Mouse (Mus musculus) c-Kit-negative CD71-positive TER-119-positive erythroid progenitor cells, embryonic 14.5 days (primary cell): ENCODE measurements around the gene Vamp1.

Source experiments
- DNase-seq: peaks from one replicate; pipeline ENCODE4 v3.0.0-alpha.2; 2013; ENCODE audit warnings: low read depth, low spot score

The Vamp1 gene

DNA sequence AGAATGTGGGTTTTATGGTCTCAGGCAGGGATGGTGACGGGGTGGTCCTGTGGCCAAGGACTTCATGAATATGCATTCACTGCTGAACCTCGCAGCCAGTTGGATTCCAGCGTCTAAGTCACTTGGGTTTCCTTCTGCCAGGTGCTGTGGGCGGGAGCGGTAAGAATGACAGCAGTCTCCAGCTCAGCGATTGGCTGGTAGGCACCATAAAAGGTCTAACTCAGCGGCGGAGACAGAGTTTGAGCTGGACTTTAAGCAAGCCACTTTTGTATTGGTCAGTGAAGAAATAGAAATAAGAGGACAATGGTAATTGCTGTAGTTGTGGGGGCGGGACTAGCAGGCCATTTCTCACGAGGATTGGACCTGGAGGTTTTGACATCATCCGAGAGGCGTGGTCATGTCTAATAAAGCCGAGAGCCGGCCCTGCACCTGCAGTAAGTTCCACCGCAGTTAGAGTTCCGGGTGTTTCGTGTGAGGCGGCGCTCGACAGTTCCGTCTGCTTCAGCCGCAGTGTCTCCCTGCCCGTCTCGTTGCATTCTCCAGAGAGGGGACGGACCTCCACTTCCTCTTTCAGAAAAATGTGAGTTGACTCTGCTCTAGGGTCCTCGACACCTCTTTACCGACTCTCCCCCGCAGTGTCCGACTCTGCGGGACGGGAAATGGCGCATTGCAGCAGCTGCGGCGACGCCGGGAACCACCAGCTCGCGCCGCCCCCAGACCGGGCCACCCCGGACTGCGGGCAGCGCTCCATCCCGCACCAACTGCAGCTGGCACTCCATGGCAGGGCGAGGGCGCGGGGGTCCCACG is at the start of gene Vamp1:
Gene Vamp1 (plus strand): TSS at position 404 of the 807 bp plus-strand sequence.
- DNase-seq, result peak; percentile 89

GRCm38 (mm10) chr6:125166051-125166751 is 49.1 kb upstream of the Vamp1 start, which contains the start of gene Gapdh:
Gene Gapdh (minus strand): TSS chr6:125166467.
- DNase-seq, result no peak

- no peak for DNase-seq
Observed at GRCm38 (mm10) chr6:125166861-125167650, 48.3 kb upstream of the Vamp1 start.

- no peak for DNase-seq
Observed at GRCm38 (mm10) chr6:125168086-125168485, 47.3 kb upstream of the Vamp1 start.

DNA sequence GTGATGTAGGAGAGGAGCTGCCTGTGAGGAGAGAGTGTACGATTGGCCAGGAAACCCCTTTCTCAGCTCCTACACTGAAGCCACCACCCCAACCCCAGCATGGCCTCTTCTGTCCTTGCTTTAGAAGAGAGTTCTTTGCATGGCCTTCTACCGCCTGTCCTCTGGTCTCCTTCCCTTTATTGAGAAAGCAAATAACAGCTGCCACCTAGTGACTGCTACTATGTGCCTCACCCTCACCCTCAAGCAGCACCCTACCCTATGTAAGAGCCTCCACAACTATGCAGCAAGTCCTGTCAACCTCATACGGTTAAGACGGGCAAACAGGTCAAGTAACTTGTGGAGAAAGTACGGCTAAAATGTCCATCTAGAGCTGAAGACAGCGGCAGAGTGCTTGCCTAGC is 45.2 kb upstream of the Vamp1 start:
- no peak for DNase-seq

GRCm38 (mm10) chr6:125172474-125172873 is 42.9 kb upstream of the Vamp1 start:
- DNase-seq, result no peak

DNA sequence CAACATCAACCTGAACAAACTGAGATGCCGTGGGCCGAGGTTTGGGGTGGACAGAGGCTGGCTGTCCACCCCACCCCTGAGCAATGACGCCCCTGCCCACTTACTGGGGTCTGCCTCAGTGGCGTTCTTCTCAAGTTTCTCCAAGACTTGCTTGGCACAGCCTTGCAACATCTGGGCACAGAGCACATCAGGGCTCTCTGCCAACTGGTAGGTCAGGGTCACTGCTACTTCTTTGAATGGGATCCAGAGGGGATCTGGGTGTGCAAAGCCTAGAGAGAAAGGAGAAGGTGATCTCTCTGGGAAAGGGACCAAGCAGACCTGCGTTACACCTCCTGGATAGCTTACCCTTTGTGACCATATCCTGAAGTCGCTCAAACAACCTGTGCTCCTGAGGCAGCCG is 42.1 kb upstream of the Vamp1 start:
- no peak for DNase-seq

DNA sequence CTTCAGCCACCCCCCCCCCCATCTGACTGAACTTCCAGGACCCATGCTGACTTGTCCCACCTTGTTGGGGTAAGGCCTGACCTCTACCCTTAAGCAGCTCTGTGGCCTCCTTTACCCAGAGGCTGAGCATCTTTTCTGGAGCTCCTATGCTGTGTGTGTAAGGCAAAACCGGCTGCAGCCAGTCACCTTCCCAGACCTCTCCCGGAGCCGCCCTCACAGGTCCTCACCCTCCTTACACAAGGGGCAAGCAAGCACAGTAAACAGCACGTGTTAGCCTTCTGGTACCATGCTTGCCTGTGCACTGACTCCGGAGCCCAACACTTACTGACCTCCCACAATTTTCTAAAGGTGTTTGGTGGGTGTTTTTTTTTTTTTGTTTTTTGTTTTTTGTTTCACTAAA is 39.9 kb upstream of the Vamp1 start:
- DNase-seq, result no peak

DNA sequence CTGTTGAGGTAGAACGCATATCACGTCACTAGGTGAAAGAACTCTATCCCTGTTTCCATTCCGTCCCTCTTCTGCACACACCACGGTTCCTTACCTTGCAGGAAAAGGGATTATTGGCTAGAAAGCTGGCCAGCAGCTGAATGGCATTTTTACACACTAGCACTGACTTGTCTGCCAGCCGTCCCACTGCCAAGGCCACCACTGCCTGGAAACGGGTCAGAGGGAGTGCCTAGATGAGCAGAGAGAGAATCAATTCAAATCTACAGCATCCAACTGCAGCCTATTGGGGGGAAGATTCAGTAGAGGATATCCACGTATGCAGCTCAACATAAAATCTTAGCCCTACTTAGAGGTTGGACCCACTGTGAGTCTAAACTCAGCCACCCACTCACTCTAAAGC is 35.8 kb upstream of the Vamp1 start:
- DNase-seq, result no peak

DNA sequence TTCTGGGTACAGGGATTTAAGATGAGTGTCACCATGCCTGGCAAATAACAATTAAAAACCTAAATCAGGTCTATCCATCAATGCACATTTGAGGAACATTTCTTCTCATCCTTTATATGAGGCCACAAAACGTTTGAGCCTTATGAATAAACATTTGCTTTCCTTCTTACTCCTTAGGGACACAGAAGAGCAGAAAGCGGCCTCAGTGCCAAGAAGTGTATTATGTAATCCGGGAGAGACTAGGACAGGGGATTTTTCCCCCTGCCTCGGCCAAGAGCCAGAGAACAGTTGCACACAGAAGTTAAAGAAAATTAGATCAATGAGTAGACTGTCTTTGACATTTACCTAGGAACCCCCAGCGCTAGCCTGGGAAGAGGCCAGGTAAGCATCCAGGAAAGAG is 33.2 kb upstream of the Vamp1 start:
- no peak for DNase-seq

DNA sequence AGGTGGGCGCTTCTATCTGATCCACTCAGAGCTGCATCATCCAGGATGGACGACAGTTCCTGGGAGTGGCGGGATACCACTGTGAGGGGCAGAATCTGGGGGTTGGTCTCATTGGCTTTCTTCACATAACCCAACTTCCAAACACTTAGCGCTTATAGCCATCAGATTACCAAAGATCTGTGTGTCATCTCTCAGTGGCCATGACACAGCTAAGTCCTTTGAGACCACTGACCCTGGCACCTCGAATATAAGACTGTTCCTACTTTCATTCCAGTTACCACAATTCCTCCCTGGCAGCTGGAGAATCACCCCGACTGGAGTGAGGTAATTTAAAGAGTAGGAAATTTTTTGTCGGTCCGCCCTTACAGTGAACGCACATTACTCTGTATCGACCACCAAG is 29.1 kb upstream of the Vamp1 start:
- DNase-seq, result no peak

DNA sequence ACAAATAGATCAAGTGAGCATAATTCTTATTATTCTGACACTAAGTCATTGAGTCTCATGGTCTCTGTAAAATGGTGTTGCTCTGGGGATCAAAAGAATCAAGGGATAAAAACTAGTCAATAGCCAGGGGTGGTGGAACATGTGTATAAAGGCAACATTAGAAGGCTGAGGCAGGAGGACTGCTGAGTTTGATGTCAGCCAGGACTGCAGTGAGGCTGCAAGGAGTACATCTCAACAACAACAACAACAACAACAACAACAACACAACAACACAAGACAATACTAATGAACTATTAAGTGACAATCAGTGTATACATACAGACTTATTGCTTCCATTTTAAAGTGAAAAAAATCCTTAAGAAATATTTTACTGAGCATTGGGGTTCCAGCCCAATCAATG is 24.5 kb upstream of the Vamp1 start:
- no peak for DNase-seq

DNA sequence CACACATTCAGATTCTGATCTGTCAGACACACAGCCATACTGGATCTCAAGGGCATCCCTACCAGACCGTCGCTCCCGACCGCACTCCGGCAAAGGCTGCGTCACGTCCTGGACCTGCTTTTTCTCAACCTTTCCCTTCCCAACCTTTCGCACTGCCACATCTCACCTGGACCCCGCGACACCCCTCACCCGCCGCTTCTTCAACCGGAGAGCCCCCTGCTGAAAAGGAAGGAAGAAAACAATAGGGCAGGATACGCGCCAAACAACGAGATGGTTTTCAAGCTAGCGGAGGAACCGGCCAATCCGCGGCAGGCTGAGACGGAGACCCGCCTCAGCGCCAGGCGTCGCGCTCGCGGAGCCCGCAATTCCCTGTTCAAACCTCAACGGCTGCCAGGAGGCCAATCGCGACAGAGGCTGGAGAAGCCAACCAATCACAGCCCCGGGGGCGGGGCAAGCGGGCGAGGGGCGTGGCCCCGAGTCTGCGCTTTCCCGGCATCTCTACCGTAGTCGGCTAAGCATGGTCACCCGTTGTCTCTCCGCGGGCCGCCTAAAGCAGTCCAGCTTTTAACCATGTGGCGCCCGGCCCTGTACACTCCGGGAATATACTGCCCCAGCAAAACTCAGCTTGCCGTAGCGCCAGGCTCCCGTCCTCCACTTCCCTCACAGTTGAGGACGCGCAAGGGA is 23.9 kb upstream of the Vamp1 start, which contains the start of the genes Ncapd2 and Mrpl51:
Gene Ncapd2 (minus strand): TSS at position 370 of the 684 bp plus-strand sequence.
Gene Mrpl51 (plus strand): TSS at position 470 of the 684 bp plus-strand sequence.
- DNase-seq, result peak; percentile 95

DNA sequence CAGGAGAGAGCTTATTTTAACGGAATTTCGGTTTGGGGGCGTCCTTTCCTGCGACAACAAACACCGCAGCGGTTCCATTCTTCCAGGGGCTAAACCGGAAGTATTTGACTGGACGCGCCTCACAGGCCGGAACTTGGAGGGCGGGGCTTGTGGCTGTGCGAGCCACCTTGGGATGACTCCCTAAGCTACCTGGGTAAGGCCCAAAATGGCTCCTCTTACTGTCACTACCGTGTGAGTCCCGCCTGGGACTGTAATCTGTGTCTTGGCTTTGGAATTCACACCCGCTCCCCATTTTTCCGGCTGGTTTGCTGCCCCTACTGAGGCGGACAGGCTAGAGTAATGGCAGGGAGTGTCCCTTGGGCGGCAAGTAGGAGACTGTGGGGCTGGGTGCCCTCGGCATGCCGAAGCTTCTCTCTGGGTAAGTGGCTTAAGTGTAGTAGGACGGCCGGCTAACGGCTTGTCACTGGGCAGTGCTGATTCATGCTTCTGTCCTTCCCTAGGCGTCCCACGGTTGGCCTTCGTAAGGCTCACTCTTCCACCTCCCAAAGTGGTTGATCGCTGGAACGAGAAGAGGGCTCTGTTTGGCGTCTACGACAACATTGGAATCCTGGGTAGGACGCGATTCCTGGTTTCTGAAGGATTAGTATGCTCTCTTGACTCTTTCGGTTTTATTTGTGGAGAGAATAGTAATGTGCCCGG is 23.2 kb upstream of the Vamp1 start:
- peak; percentile 89 for DNase-seq

- peak; percentile 27 for DNase-seq
Observed at GRCm38 (mm10) chr6:125192841-125193240, 22.5 kb upstream of the Vamp1 start.

DNA sequence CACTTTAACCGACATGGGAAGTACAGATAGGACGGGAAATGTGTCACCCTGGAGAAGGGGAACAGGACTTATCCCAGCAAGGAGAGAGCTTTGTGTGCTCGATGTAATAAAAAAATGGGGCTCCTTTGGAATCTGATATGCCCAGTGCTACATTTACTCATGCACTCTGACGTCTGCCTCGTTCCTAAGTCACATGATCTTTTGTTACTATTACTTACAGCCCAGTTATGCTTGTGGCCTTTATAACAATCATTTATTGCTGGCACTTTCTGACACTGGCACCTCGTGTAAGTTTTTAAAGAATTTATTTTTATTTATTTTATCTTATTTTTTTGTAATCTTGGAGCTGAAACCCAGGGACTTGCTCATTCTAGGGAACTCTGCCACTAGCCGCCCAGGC is 22.0 kb upstream of the Vamp1 start:
- no peak for DNase-seq

DNA sequence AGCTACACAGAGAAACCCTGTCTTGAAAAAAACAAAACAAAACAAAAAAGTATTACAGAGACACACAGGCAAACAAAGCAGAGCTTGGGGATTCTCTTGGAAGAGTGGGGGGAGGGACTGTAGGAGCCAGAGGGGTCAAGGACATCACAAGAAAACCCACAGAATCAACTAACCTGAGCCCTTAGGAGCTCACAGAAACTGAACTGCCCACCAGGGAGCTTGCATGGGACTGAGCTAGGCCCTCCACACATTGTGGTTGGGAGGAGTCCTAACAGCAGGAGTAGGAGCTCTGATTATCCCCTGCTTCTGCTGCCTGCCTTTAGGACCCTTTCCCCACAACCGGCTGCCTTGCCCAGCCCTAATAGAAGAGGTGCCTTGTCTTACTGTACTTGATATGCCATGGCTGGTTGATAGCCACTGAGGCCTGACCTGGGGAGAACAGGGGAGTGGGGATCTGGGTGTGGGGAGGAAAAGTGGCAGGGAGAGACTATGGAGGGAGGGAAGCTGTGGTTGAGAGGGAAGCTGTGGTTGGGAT is 19.7 kb upstream of the Vamp1 start:
- no peak for DNase-seq

GRCm38 (mm10) chr6:125196301-125196700 is 19.1 kb upstream of the Vamp1 start:
- no peak for DNase-seq

- no peak for DNase-seq
Observed at GRCm38 (mm10) chr6:125197166-125197565, 18.2 kb upstream of the Vamp1 start.

- DNase-seq, result no peak
Observed at GRCm38 (mm10) chr6:125210436-125210835, 4.9 kb upstream of the Vamp1 start.

GRCm38 (mm10) chr6:125212621-125213020 is 2.7 kb upstream of the Vamp1 start:
- no peak for DNase-seq
